Mouse (Mus musculus) heart, postnatal 0 days (tissue): ENCODE results near the gene Glb1. TPM values are rescaled to one million over a fixed set of nuclear protein-coding genes. Genes with fewer than 3 reads are reported as not detected.
A peak's percentile ranks its signal among the peaks of the same experiment; 100 is the strongest.

Source experiments
- ATAC-seq: fragments of 200-750 bp; cut with Nextera tagmentation; 2 replicates; pipeline ENCODE4 v1.8.0; 2017; ENCODE audit warnings: low read depth, moderate number of reproducible peaks, moderate library complexity; ENCODE audit not compliant: insufficient read depth
- DNase-seq: peaks from one replicate; pipeline ENCODE4 v3.0.0-alpha.2; 2016; ENCODE audit warnings: low spot score
- H3K27ac ChIP-seq: fragments of 300-500 bp; sonication (generic); 2 replicates; pipeline ENCODE4 v1.5.1; 2014; ENCODE audit warnings: low read depth, mild to moderate bottlenecking
- H3K27me3 ChIP-seq: fragments of 300-500 bp; sonication (generic); 2 replicates; pipeline ENCODE4 v1.6.1; 2014; ENCODE audit warnings: low read length, mixed read lengths; ENCODE audit not compliant: control insufficient read depth, insufficient read depth
- H3K36me3 ChIP-seq: fragments of 300-500 bp; sonication (generic); replicated peaks from 2 replicates; pipeline ENCODE4 v1.6.1; 2014; ENCODE audit warnings: low read length, mixed read lengths; ENCODE audit not compliant: control insufficient read depth, insufficient read depth
- H3K4me1 ChIP-seq: fragments of 300-500 bp; sonication (generic); 2 replicates; pipeline ENCODE4 v1.6.1; 2014; ENCODE audit warnings: antibody characterized with exemption; ENCODE audit not compliant: control insufficient read depth, insufficient read depth
- H3K4me2 ChIP-seq: fragments of 300-500 bp; sonication (generic); 2 replicates; pipeline ENCODE4 v1.6.1; 2014; ENCODE audit warnings: low read depth, mild to moderate bottlenecking, low read length, moderate library complexity
- H3K4me3 ChIP-seq: fragments of 300-500 bp; sonication (generic); 2 replicates; pipeline ENCODE4 v1.5.1; 2014; ENCODE audit warnings: low read depth, low read length
- H3K9ac ChIP-seq: fragments of 300-500 bp; sonication (generic); replicated peaks from 2 replicates; pipeline ENCODE4 v1.6.1; 2014; ENCODE audit warnings: low read depth, low read length, mixed read lengths
- H3K9me3 ChIP-seq: fragments of 300-500 bp; sonication (generic); replicated peaks from 2 replicates; pipeline ENCODE4 v1.6.1; 2016; ENCODE audit warnings: low read length; ENCODE audit not compliant: control insufficient read depth
- CTCF ChIP-seq: IDR thresholded peaks from 2 replicates; pipeline ENCODE4 v1.5.1; 2016; ENCODE audit warnings: antibody characterized with exemption, control low read depth, low read depth
- EP300 ChIP-seq: IDR thresholded peaks from 2 replicates; pipeline ENCODE4 v1.6.1; 2016; ENCODE audit warnings: antibody characterized with exemption, low read depth
- WGBS: fragments of 180-500 bp; shearing (Covaris S2); extraction: QIAGEN DNeasy Blood & Tissue Kit; methylation state at CpG from one replicate; pipeline ENCODE4 v1.1.7; 2014; 5-methylcytosine and 5-hydroxymethylcytosine counted together
- polyA plus RNA-seq: library from polyadenylated mRNA; unstranded; fragments of >200 nt; fragmentation: Nextera tagmentation; extraction: Ambion mirVana; gene quantifications from 2 replicates; pipeline ENCODE4 v1.2.1, GENCODE M21; 2015
- total RNA-seq: library from RNA; depleted of rRNA; stranded (reverse); fragments of >200 nt; gene quantifications from 2 replicates; pipeline ENCODE4 v1.2.3, GENCODE M21; 2014; ENCODE audit warnings: low replicate concordance

Glb1 gene
- total and polyA plus RNA-seq, 2 experiments from 2014 or later = 22.8 to 29.8 TPM

DNA sequence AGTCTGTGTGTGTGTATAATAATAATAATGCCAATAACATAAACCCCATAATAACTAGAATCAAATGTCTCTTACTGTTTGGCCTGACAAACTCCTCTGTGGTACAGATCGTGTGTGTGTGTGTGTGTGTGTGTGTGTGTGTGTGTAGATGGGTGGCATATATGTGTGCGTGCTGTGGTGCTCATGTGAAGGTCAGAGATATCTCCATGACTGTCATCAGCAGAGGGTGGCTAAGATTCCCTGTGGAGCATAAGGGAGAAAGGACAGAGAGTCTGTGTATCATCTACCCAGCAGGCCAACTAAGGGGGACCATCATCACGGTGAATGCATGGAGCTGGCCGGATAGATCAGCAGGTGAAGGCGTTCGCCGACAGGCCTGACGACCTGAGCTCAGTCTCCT, 46.0 kb downstream of the Glb1 start:
- no peaks in the 10 kb centered on the region for H3K9me3 ChIP-seq
- no peak overlapping the region for H3K9ac ChIP-seq
- peak; percentile 24 for DNase-seq
- 58% methylated on average over 8 of the region's 8 CpGs for WGBS
- ATAC-seq = peak; percentile 76
- H3K4me1 ChIP-seq = no peaks in the 10 kb centered on the region
- H3K4me2 ChIP-seq = no peak overlapping the region
- H3K36me3 ChIP-seq = peaks cover 3% of the 10 kb centered on the region; the same call in 1 of the 2 replicates
- TF ChIP-seq EP300 (no peak), CTCF (no peak)
- H3K4me3 ChIP-seq = no peak overlapping the region
- no peaks in the 10 kb centered on the region for H3K27me3 ChIP-seq
- H3K27ac ChIP-seq = no peak overlapping the region

DNA sequence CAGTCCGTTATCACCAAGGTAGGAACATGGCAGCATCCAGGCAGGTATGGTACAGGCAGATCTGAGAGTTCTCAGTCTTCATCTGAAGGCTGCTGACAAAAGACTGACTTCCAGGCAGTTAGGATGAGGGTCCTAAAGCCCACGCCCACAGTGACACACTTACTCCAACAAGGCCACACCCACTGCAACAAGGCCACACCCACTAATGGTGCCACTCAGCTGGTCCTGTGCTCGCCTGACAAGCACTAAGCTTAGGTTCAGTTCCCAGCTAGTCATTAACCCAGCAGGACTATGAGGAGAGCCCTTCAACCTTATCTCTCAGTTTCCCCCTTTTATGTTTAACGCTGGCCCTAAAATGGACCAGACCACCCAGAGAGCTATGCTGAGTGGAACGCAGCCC, 47.8 kb downstream of the Glb1 start:
- ATAC-seq (no peak), DNase-seq (no peak)
- Histone ChIP-seq H3K36me3 (0 out of 2 replicates have a peak, but pooled peaks cover 5% of the 10 kb centered on the region), H3K27ac (no peak overlapping the region), H3K27me3 (no peaks in the 10 kb centered on the region), H3K4me1 (no peaks in the 10 kb centered on the region), H3K4me2 (no peak overlapping the region), H3K9me3 (no peaks in the 10 kb centered on the region), H3K4me3 (no peak overlapping the region), H3K9ac (no peak overlapping the region)
- TF ChIP-seq EP300 (no peak), CTCF (no peak)
- WGBS = 64% methylated on average over 5 of the region's 5 CpGs

DNA sequence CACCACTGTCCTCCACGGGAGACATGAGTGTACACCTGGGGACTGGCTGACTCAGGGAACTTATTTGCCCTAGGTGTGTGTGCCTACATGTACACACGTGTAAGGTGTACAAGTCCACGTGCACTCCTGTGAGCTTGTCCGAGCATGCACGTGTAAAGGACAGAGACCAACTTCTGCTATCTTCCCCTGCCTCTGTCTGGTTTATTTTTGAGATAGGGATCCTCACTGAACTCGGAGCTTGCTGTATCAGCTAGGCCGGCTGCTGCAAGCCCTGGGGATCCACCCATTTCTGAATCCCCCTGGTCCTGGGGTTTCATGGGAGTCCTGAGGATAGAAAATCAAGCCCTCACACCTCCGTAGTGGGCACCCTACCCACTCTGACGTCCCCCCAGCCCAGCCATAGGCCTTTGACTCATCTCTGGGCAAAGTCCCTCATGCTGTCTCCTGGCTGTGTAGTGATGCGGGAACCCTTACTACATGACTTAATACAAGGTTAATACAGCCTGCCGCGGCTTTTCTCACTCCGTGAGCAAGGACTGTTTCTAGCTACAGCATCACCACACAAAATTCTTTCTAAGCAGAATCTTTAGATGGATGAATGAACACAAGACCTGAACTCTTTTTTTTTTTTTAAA, 48.4 kb downstream of the Glb1 start:
- no peak overlapping the region for H3K4me2 ChIP-seq
- ATAC-seq (no peak), DNase-seq (no peak)
- no peak overlapping the region for H3K9ac ChIP-seq
- no peaks in the 10 kb centered on the region for H3K9me3 ChIP-seq
- TF ChIP-seq CTCF = no peak
- no peak for TF ChIP-seq EP300
- no peaks in the 10 kb centered on the region for H3K27me3 ChIP-seq
- no peak overlapping the region for H3K27ac ChIP-seq
- no peak overlapping the region for H3K4me3 ChIP-seq
- 71% methylated on average over 13 of the region's 13 CpGs for WGBS
- H3K36me3 ChIP-seq = 0 out of 2 replicates have a peak, but pooled peaks cover 5% of the 10 kb centered on the region
- no peaks in the 10 kb centered on the region for H3K4me1 ChIP-seq

DNA sequence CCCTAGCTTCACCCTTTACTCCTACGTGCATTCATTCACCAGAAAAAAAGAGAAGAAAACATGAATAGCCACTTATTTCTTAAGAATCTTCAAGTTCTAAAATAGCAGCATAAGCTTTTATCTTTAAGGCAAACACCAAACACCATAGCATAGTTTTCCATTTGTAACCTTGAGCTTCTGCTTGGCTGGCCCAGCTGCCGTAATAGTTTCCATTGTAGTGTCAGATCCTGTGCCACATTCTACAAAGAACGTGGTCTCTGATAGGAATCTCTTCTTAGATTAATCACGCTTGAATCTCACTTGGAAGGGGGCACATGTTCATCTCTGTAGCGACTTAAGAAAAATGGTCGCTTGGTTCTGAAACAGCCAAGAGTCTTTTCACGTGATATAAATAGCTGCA, 50.7 kb downstream of the Glb1 start:
- Histone ChIP-seq H3K27me3 (no peaks in the 10 kb centered on the region), H3K4me1 (no peaks in the 10 kb centered on the region), H3K9me3 (no peaks in the 10 kb centered on the region), H3K4me3 (no peak overlapping the region), H3K9ac (no peak overlapping the region), H3K27ac (no peak overlapping the region), H3K4me2 (no peak overlapping the region), H3K36me3 (peaks cover 17% of the 10 kb centered on the region)
- WGBS = 78% methylated on average over 7 of the region's 7 CpGs
- DNase-seq (no peak), ATAC-seq (no peak)
- TF ChIP-seq CTCF (no peak), EP300 (no peak)

GRCm38 (mm10) chr9:114452418-114452817, 51.5 kb downstream of the Glb1 start:
- Histone ChIP-seq H3K36me3 (peaks cover 25% of the 10 kb centered on the region), H3K27me3 (no peaks in the 10 kb centered on the region), H3K9me3 (no peaks in the 10 kb centered on the region), H3K4me3 (no peak overlapping the region), H3K4me2 (no peak overlapping the region), H3K4me1 (no peaks in the 10 kb centered on the region), H3K27ac (no peak overlapping the region), H3K9ac (no peak overlapping the region)
- TF ChIP-seq EP300 = no peak
- no peak for TF ChIP-seq CTCF
- WGBS = 71% methylated on average over 6 of the region's 6 CpGs
- no peak for ATAC-seq
- no peak for DNase-seq

DNA sequence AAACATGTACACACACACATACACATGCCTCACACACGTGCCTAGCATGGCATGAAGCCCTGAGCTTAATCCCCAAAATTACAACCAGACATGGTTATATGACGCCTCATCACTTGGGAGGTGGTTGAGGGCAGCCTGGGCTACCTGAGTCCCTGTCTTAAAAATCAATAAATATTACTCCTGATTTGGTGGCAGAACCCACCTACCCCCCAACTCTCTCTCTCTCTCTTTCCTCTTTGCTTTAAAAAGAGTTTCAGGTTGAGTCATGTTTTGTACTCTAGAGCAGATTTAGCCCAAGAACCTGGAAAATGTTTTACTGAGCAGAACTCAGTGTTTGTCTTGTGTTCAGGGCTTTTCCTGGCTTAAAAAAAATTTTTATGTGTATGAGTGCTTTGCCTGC, 54.5 kb downstream of the Glb1 start:
- WGBS = 89% methylated on average over 2 of the region's 2 CpGs
- Histone ChIP-seq H3K9me3 (no peaks in the 10 kb centered on the region), H3K4me3 (no peak overlapping the region), H3K4me1 (no peaks in the 10 kb centered on the region), H3K4me2 (no peak overlapping the region), H3K27ac (no peak overlapping the region), H3K36me3 (peaks cover 39% of the 10 kb centered on the region), H3K9ac (no peak overlapping the region), H3K27me3 (no peaks in the 10 kb centered on the region)
- ATAC-seq (no peak), DNase-seq (no peak)
- TF ChIP-seq EP300 (no peak), CTCF (no peak)
